Mouse (Mus musculus) lung, embryonic 16.5 days (tissue): ENCODE measurements at regions not wholly inside any gene's neighbourhood (a gene's known extent, or its start where the extent isn't known, plus 50 kb on each side); places are given as distances from the start of the nearest gene placed in this dataset.

Experiments used
- ATAC-seq: fragments of 200-750 bp; cut with Nextera tagmentation; 2 replicates; pipeline ENCODE4 v1.8.0; 2017; ENCODE audit warnings: low read depth, mild to moderate bottlenecking, moderate library complexity
- H3K27ac ChIP-seq: fragments of 300-500 bp; sonication (generic); 2 replicates; pipeline ENCODE4 v1.5.1; 2014; ENCODE audit warnings: mild to moderate bottlenecking, control low read depth, low read length
- H3K27me3 ChIP-seq: fragments of 300-500 bp; sonication (generic); 2 replicates; pipeline ENCODE4 v1.6.1; 2014; ENCODE audit warnings: low read depth, low read length, mixed read lengths; ENCODE audit not compliant: control insufficient read depth, insufficient read depth
- H3K36me3 ChIP-seq: fragments of 300-500 bp; sonication (generic); 2 replicates; pipeline ENCODE4 v1.6.1; 2014; ENCODE audit warnings: low read length; ENCODE audit not compliant: control insufficient read depth, insufficient read depth
- H3K4me1 ChIP-seq: fragments of 300-500 bp; sonication (generic); replicated peaks from 2 replicates; pipeline ENCODE4 v1.6.1; 2014; ENCODE audit warnings: low read length, mixed read lengths; ENCODE audit not compliant: control insufficient read depth, insufficient read depth
- H3K4me2 ChIP-seq: fragments of 300-500 bp; sonication (generic); 2 replicates; pipeline ENCODE4 v1.6.1; 2014; ENCODE audit warnings: low read depth, low read length, control low read depth
- H3K4me3 ChIP-seq: fragments of 300-500 bp; sonication (generic); 2 replicates; pipeline ENCODE4 v1.5.1; 2014; ENCODE audit warnings: mild to moderate bottlenecking, low read length, control low read depth
- H3K9ac ChIP-seq: fragments of 300-500 bp; sonication (generic); 2 replicates; pipeline ENCODE4 v1.6.1; 2014; ENCODE audit warnings: low read length, control low read depth
- H3K9me3 ChIP-seq: fragments of 300-500 bp; sonication (generic); 2 replicates; pipeline ENCODE4 v1.6.1; 2016; ENCODE audit warnings: low read length; ENCODE audit not compliant: control insufficient read depth
- WGBS: fragments of 180-500 bp; shearing (Covaris S2); extraction: QIAGEN DNeasy Blood & Tissue Kit; methylation state at CpG from one replicate; pipeline ENCODE4 v1.1.7; 2014; 5-methylcytosine and 5-hydroxymethylcytosine counted together

DNA sequence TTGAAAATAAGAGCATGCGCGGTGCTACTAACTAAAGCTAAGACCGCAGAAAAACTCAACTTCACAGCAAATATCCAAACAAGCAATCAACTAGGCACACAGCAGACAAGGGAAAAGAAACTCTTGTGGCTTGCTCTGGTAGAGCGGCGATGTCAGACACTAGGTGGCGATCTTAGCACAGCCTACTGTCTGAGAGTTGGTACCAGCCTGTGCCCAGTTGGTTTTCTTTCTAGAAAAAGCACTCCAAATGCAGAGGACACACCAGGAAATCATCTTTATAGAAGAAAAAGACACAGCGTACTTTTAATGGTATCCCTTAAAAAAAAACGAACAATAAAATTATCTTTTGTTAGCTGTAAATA, 115.6 kb downstream of the Kdr start:
- ATAC-seq, result peak; percentile 43; the same call in 1 of the 2 replicates
- WGBS, result 13% methylated on average over 8 of the region's 8 CpGs
- Histone ChIP-seq H3K27ac (no peak overlapping the region), H3K27me3 (no peaks in the 10 kb centered on the region), H3K9ac (no peak overlapping the region), H3K36me3 (no peaks in the 10 kb centered on the region), H3K4me3 (no peak overlapping the region), H3K4me1 (no peaks in the 10 kb centered on the region), H3K4me2 (no peak overlapping the region), H3K9me3 (no peaks in the 10 kb centered on the region)

GRCm38 (mm10) chr5:75861916-75862629, 116.2 kb downstream of the Kdr start:
- WGBS, result 41% methylated on average over 8 of the region's 8 CpGs
- no peak overlapping the region for H3K9ac ChIP-seq
- no peaks in the 10 kb centered on the region for H3K9me3 ChIP-seq
- H3K27ac ChIP-seq, result no peak overlapping the region
- H3K4me1 ChIP-seq, result no peaks in the 10 kb centered on the region
- no peaks in the 10 kb centered on the region for H3K27me3 ChIP-seq
- ATAC-seq, result no peak
- H3K4me3 ChIP-seq, result no peak overlapping the region
- H3K36me3 ChIP-seq, result no peaks in the 10 kb centered on the region
- no peak overlapping the region for H3K4me2 ChIP-seq

GRCm38 (mm10) chr5:75859316-75859836, 118.9 kb downstream of the Kdr start:
- no peaks in the 10 kb centered on the region for H3K27me3 ChIP-seq
- H3K36me3 ChIP-seq, result no peaks in the 10 kb centered on the region
- H3K4me1 ChIP-seq, result no peaks in the 10 kb centered on the region
- WGBS, result 74% methylated on average over 8 of the region's 8 CpGs
- no peak overlapping the region for H3K4me3 ChIP-seq
- H3K9me3 ChIP-seq, result no peaks in the 10 kb centered on the region
- no peak overlapping the region for H3K9ac ChIP-seq
- no peak for ATAC-seq
- H3K4me2 ChIP-seq, result no peak overlapping the region
- H3K27ac ChIP-seq, result no peak overlapping the region

DNA sequence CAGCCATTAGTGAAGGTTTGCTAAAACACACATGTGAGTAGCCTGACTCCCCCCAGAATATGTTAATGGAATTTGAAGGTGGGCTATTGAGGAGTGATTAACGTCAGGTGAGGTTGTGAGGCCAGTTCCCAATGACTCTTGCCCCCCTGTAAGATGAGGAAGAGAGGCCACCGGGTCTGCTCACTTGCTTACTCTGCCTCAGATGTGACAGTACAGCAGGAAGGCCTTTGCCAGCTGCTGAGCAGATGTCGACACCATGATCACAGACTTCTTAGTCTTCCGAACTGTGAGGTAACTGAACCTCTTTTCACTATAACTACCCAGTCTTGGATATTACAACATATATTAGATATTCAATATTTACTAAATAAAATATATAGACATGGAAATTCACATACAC, 127.4 kb downstream of the Kdr start:
- no peak overlapping the region for H3K4me3 ChIP-seq
- no peaks in the 10 kb centered on the region for H3K36me3 ChIP-seq
- no peaks in the 10 kb centered on the region for H3K4me1 ChIP-seq
- H3K27me3 ChIP-seq, result no peaks in the 10 kb centered on the region; the same call in 1 of the 2 replicates
- H3K9me3 ChIP-seq, result no peaks in the 10 kb centered on the region
- WGBS, result 66% methylated on average over 4 of the region's 4 CpGs
- no peak overlapping the region for H3K27ac ChIP-seq
- no peak overlapping the region for H3K4me2 ChIP-seq
- H3K9ac ChIP-seq, result no peak overlapping the region
- ATAC-seq, result no peak

DNA sequence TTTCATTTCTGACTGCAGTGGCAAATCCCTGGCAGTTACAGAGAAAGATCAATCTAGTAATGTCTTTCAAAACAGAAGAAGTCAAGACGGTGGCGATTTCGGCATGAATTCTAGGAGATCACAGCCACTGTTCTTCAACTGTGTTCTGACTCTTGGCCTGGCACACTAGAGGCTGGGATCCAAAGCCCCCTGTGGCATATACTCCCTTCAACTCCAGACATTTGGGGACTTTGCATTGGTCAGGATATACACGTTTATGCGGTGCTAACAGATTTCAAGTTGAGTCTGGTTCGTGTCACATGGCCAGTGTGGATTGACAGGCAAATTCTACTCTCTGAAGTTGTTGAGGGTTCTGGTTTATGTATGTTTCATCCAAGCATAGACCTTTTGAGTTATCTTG, 130.3 kb downstream of the Kdr start:
- no peak overlapping the region for H3K27ac ChIP-seq
- no peak overlapping the region for H3K4me3 ChIP-seq
- no peaks in the 10 kb centered on the region for H3K4me1 ChIP-seq
- ATAC-seq, result no peak
- no peak overlapping the region for H3K9ac ChIP-seq
- 88% methylated on average over 6 of the region's 6 CpGs for whole genome bisulfite sequencing
- H3K9me3 ChIP-seq, result no peaks in the 10 kb centered on the region
- H3K4me2 ChIP-seq, result no peak overlapping the region
- H3K27me3 ChIP-seq, result no peaks in the 10 kb centered on the region; the same call in 1 of the 2 replicates
- H3K36me3 ChIP-seq, result no peaks in the 10 kb centered on the region

- Histone ChIP-seq H3K27me3 (no peaks in the 10 kb centered on the region; the same call in 1 of the 2 replicates), H3K4me2 (no peak overlapping the region), H3K27ac (no peak overlapping the region), H3K4me3 (no peak overlapping the region), H3K9me3 (no peaks in the 10 kb centered on the region), H3K9ac (no peak overlapping the region), H3K4me1 (no peaks in the 10 kb centered on the region), H3K36me3 (no peaks in the 10 kb centered on the region)
- no peak for ATAC-seq
- WGBS, result 69% methylated on average over 3 of the region's 3 CpGs
Measured at GRCm38 (mm10) chr5:75847341-75847740, 130.9 kb downstream of the Kdr start.

- no peak for ATAC-seq
- no peak overlapping the region for H3K4me2 ChIP-seq
- WGBS, result 68% methylated on average over 3 of the region's 3 CpGs
Measured at GRCm38 (mm10) chr5:75846016-75846415, 132.2 kb downstream of the Kdr start.

GRCm38 (mm10) chr5:75843807-75844206, 134.5 kb downstream of the Kdr start:
- no peak overlapping the region for H3K4me3 ChIP-seq
- H3K4me2 ChIP-seq, result no peak overlapping the region
- H3K9ac ChIP-seq, result no peak overlapping the region
- no peaks in the 10 kb centered on the region for H3K36me3 ChIP-seq
- no peak for ATAC-seq
- no peaks in the 10 kb centered on the region for H3K27me3 ChIP-seq
- no peak overlapping the region for H3K27ac ChIP-seq
- H3K4me1 ChIP-seq, result no peaks in the 10 kb centered on the region
- WGBS, result 66% methylated on average over 3 of the region's 3 CpGs
- H3K9me3 ChIP-seq, result no peaks in the 10 kb centered on the region

More at GRCm38 (mm10) chr5:75846016-75846415, 132.2 kb downstream of the Kdr start:
- H3K27ac ChIP-seq, result no peak overlapping the region
- H3K4me1 ChIP-seq, result no peaks in the 10 kb centered on the region
- no peak overlapping the region for H3K4me3 ChIP-seq
- H3K27me3 ChIP-seq, result no peaks in the 10 kb centered on the region; the same call in 1 of the 2 replicates
- no peaks in the 10 kb centered on the region for H3K36me3 ChIP-seq
- no peak overlapping the region for H3K9ac ChIP-seq
- no peaks in the 10 kb centered on the region for H3K9me3 ChIP-seq

GRCm38 (mm10) chr5:75840421-75840820, 137.8 kb downstream of the Kdr start:
- 80% methylated on average over 7 of the region's 7 CpGs for WGBS
- H3K9ac ChIP-seq, result no peak overlapping the region

More at GRCm38 (mm10) chr5:75840421-75840820, 137.8 kb downstream of the Kdr start:
- Histone ChIP-seq H3K27ac (no peak overlapping the region), H3K4me2 (no peak overlapping the region), H3K4me3 (no peak overlapping the region), H3K27me3 (no peaks in the 10 kb centered on the region), H3K9me3 (no peaks in the 10 kb centered on the region), H3K4me1 (peaks cover under 1% of the 10 kb centered on the region; the same call in 1 of the 2 replicates), H3K36me3 (no peaks in the 10 kb centered on the region)
- no peak for ATAC-seq
